Mouse (Mus musculus) ES-E14 (cell line): Measurements from ENCODE around the gene Car3. TPM values are rescaled to one million over a fixed set of nuclear protein-coding genes. Genes with fewer than 3 reads are reported as not detected.
A peak's percentile ranks its signal among the peaks of the same experiment; 100 is the strongest.
"Not testable (repeated sequence)": the region's sequence is repeated elsewhere in the genome, so short reads cannot be mapped to it uniquely, and the experiment has no call there.

ENCODE experiments used
- DNase-seq: peaks from one replicate; pipeline ENCODE4 v3.0.0-alpha.2; 2013; ENCODE audit warnings: low read depth, low spot score
- H3K27ac ChIP-seq: 2 replicates; pipeline ENCODE4 v1.5.1; 2012; ENCODE audit warnings: low read depth, mild to moderate bottlenecking, low read length, moderate library complexity, mixed read lengths; ENCODE audit not compliant: poor library complexity, insufficient read depth, severe bottlenecking
- H3K36me3 ChIP-seq: 2 replicates; pipeline ENCODE4 v1.6.1; 2012; ENCODE audit warnings: mild to moderate bottlenecking, low read length, moderate library complexity, mixed read lengths; ENCODE audit not compliant: control insufficient read depth, poor library complexity, insufficient read depth, severe bottlenecking
- H3K4me1 ChIP-seq, 2 experiments: fragments of 150-350 bp in 1 of 2; sonication (generic) in 1 of 2; 2 replicates each; pipeline ENCODE4 v1.6.1; 2012; ENCODE audit warnings: low read length in 2 of 2, mild to moderate bottlenecking in 1 of 2, mixed read lengths in 1 of 2; ENCODE audit not compliant: control insufficient read depth in 2 of 2, insufficient read depth in 2 of 2, poor library complexity in 1 of 2
- H3K4me3 ChIP-seq, 2 experiments: fragments of 150-350 bp in 1 of 2; sonication (generic) in 1 of 2; 2 replicates each; pipeline ENCODE4 v1.5.1; 2012; ENCODE audit warnings: low read length in 2 of 2, low read depth in 1 of 2, mild to moderate bottlenecking in 1 of 2, mixed read lengths in 1 of 2; ENCODE audit not compliant: insufficient read depth in 1 of 2, poor library complexity in 1 of 2, severe bottlenecking in 1 of 2
- H3K9ac ChIP-seq: 2 replicates; pipeline ENCODE4 v1.6.1; 2012; ENCODE audit warnings: low read depth, mild to moderate bottlenecking, low read length, mixed read lengths; ENCODE audit not compliant: poor library complexity, insufficient read depth, severe bottlenecking
- H3K9me3 ChIP-seq: fragments of 150-350 bp; sonication (generic); 2 replicates; pipeline ENCODE4 v1.6.1; 2012; ENCODE audit warnings: low read depth, mild to moderate bottlenecking, low read length; ENCODE audit not compliant: control insufficient read depth, insufficient read depth
- CHD2 ChIP-seq: IDR thresholded peaks from 2 replicates; pipeline ENCODE4 v1.6.1; 2014; ENCODE audit warnings: mild to moderate bottlenecking, low read depth, low read length, inconsistent platforms
- HCFC1 ChIP-seq: IDR thresholded peaks from 2 replicates; pipeline ENCODE4 v1.6.1; 2012; ENCODE audit warnings: low read length, inconsistent platforms, borderline replicate concordance; ENCODE audit not compliant: insufficient read depth
- MAFK ChIP-seq: IDR thresholded peaks from 2 replicates; pipeline ENCODE4 v1.6.1; 2014; ENCODE audit warnings: mild to moderate bottlenecking, low read depth, low read length, inconsistent platforms; ENCODE audit not compliant: insufficient read depth
- ZC3H11A ChIP-seq: IDR thresholded peaks from 2 replicates; pipeline ENCODE4 v1.6.1; 2012; ENCODE audit warnings: low read depth, mild to moderate bottlenecking, inconsistent platforms, low read length, borderline replicate concordance
- ZNF384 ChIP-seq: IDR thresholded peaks from 2 replicates; pipeline ENCODE4 v1.6.1; 2012; ENCODE audit warnings: low read depth, low read length, inconsistent platforms
- in situ Hi-C, 2 experiments: fragments of 600-800 bp; cut with MboI; formaldehyde crosslinking; loops; one replicate each; pipeline ENCODE4 v1.15.1; 2025; ENCODE audit warnings: low sequenced_read_pairs in 2 of 2, inconsistent platforms in 1 of 2; ENCODE audit not compliant: unreplicated experiment in 2 of 2
- total RNA-seq: library from RNA; depleted of rRNA; stranded (reverse); fragments of 300-350 nt; gene quantifications from 2 replicates; pipeline ENCODE4 v1.2.3, GENCODE M21; 2012; rRNA removed

Car3 gene
- total RNA-seq, result 2.4 and 5.3 TPM in 2 replicates

DNA sequence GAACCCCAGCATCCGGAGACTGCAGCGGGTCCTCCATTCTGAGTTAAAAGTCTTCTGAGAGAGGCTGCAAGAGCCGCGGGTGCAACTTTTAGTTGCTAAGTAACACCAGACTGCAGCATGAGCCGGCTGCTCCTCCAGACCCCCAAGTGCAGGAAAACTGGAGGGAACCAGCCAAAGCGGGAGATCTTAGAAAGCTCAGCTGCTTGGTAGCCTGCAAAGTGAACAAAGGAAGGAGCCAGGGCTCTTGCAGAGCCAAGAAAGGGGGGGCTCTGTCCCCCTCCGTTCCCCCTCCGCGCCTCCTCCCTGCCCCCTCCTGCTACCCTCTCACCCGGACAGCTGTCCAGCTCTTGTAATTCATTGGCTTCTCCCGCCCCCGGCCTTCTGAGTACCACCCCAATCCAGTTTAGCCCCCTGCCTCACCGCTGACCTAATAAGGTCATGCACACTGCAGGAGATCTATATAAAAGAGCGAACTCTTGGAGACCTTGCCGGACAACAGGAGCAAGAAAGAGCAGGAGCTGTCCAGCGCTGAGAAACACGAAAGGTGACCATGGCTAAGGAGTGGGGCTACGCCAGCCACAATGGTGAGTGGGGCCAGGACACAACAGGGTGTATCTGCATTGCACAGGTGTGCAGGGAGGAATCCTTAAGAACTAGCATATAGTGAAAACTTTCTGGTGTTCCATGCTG lies at the start of gene Car3:
TSS of gene Car3 (plus strand) at position 491 of the 690 bp plus-strand sequence.
- DNase-seq, result peak; percentile 47
- H3K4me3 ChIP-seq, result peak within 1 kb of the TSS; percentile 55 to 64
- H3K9ac ChIP-seq, result peak within 1 kb of the TSS; percentile 58
- in situ Hi-C loops, result no loop called here
- peak within 1 kb of the TSS; percentile 58; the same call in 1 of the 2 replicates for H3K27ac ChIP-seq
- no peaks in the 10 kb centered on the region for H3K36me3 ChIP-seq
- peaks cover 0 to 3% of the 10 kb centered on the region in 2 experiments; a peak in 1 of 4 replicates for H3K4me1 ChIP-seq
- no peak for TF ChIP-seq ZNF384
- TF ChIP-seq HCFC1, result 0 out of 2 replicates have a peak, but pooled peaks have one; percentile 27
- no peak for TF ChIP-seq CHD2
- TF ChIP-seq MAFK, result no peak
- TF ChIP-seq ZC3H11A, result no peak
- H3K9me3 ChIP-seq, result no peaks in the 10 kb centered on the region

DNA sequence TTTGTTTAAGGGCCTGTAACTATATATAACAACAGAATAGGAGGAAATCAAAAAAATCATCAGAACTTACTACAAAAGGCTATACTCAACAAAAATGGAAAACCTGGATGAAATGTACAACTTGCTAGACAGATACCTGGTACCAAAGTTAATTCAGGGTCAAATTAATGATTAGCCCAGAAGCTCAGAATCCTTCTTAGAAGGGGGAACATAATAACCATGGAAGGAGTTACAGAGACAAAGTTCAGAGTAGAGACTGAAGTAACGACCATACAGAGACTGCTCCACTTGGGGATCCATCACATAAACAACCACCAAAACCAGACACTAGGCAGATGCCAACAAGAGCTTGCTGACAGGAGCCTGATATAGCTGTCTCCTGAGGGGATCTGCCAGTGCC lies 47.9 kb upstream of the Car3 start:
- H3K9me3 ChIP-seq, H3K4me1 ChIP-seq, H3K36me3 ChIP-seq, H3K9ac ChIP-seq, H3K4me3 ChIP-seq, in situ Hi-C loops, DNase-seq, H3K27ac ChIP-seq: not testable (repeated sequence)

DNA sequence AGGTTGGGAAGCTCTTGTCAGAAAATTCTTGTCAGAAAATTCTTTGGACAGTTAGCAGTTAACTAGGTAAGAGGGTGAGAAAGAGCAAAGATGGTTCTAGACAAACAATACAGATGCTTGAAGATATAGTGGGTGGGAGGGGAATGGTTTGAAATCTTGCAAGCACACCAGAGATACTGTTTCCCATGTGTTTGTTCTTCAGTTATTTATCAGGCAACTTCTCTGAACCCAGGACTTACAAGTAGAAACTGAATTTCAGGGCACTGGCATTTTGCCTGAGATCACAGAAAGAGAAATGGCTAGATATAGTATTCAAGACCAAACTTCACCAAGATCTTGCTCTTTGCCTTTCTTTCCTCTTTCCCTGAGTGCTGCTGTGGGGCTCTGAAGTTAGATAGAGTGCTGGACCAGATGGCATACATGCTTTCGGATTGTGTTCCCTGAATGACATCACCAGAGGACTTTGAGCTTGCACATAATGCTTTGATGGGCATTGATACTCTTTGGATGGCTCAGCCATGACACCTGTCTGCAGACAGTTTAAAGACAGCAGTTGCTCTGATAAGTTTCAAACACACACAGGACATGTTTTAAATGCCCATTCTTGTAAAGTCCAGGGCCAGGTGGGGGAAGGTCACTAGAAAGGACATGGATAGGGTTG lies 43.3 kb upstream of the Car3 start:
- no peaks in the 10 kb centered on the region for H3K4me1 ChIP-seq
- no peak overlapping the region for H3K27ac ChIP-seq
- DNase-seq, result no peak
- H3K9ac ChIP-seq, result no peak overlapping the region
- H3K9me3 ChIP-seq, result no peaks in the 10 kb centered on the region
- in situ Hi-C loops, result no loop called here
- no peak overlapping the region for H3K4me3 ChIP-seq
- TF ChIP-seq ZNF384 (no peak), ZC3H11A (no peak), HCFC1 (no peak), CHD2 (no peak)
- H3K36me3 ChIP-seq, result no peaks in the 10 kb centered on the region

DNA sequence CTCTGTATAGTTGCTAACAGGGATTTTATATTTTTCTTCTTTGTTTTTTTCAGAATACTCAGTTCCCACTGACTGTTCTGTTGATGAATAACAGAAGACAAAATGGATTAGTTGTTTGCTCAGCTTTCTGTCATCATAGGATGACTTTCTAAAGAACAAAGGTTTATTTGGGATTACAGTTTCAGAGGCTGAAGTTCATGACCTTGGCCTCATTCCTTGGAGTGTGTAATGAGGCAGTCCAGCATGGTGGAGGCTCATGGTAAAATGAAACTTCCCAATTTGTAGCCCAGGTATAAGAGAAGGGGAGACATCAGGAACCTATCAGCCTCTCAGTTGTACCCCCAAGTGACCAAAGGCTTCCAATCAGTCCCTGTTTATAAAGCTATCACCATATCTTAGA lies 34.4 kb upstream of the Car3 start:
- in situ Hi-C loops, result no loop called here
- no peak overlapping the region for H3K4me3 ChIP-seq
- H3K36me3 ChIP-seq, result no peaks in the 10 kb centered on the region
- no peaks in the 10 kb centered on the region for H3K9me3 ChIP-seq
- no peak overlapping the region for H3K27ac ChIP-seq
- no peak for TF ChIP-seq HCFC1
- no peak for TF ChIP-seq ZNF384
- no peak for TF ChIP-seq ZC3H11A
- TF ChIP-seq MAFK, result no peak
- no peak for TF ChIP-seq CHD2
- no peak overlapping the region for H3K9ac ChIP-seq
- no peak for DNase-seq
- no peaks in the 10 kb centered on the region for H3K4me1 ChIP-seq
